In genomic region chr2:153522270-153522669, GRCm38 (mm10) we compare ENCODE assay signal across 12 mouse cellular contexts. TPM values are rescaled to one million over a fixed set of nuclear protein-coding genes. Genes with fewer than 3 reads are reported as not detected.
DNase-seq lines count a peak whose midpoint lies in the region; ATAC-seq lines count a peak whose summit lies in the region.
"Had no signal": no experiment of that assay in that cellular context is flagged by ENCODE, and none has a peak within 500 bp of the region (broad histone marks: within the 10 kb centered on the region; RNA-seq: fewer than 3 reads in every experiment).

No protein-coding gene starts in this region.

- peak; percentile 49; the same call in 1 of the 2 replicates for ATAC-seq in forebrain, embryonic 12.5 days (ENCODE audit: low FRiP score)
- peak; percentile 29 for ATAC-seq in midbrain, embryonic 14.5 days (ENCODE audit: low FRiP score, low TSS enrichment)

- intact Hi-C loops in left cerebral cortex, postnatal 4 days (cut with DNase I), result no loop called here

- H3K27ac ChIP-seq in forebrain, embryonic 12.5 days, result peak overlapping the region; percentile 42
- H3K27ac ChIP-seq in midbrain, embryonic 14.5 days (replicated peaks; ENCODE audit: low read depth, low read length), result 0 out of 2 replicates have a peak overlapping the region, but pooled peaks have one; percentile 13

- H3K4me3 ChIP-seq in forebrain, embryonic 12.5 days (replicated peaks), result no peak overlapping the region
- no peak overlapping the region for H3K4me3 ChIP-seq in midbrain, embryonic 14.5 days (replicated peaks; ENCODE audit: low read depth, low read length)

- H3K9me3 ChIP-seq in forebrain, embryonic 12.5 days, result no peaks in the 10 kb centered on the region
- no peaks in the 10 kb centered on the region for H3K9me3 ChIP-seq in midbrain, embryonic 14.5 days (ENCODE audit: control insufficient read depth, low read length)

- peaks cover 66% of the 10 kb centered on the region for H3K4me1 ChIP-seq in forebrain, embryonic 12.5 days
- H3K4me1 ChIP-seq in midbrain, embryonic 14.5 days (ENCODE audit: control insufficient read depth, insufficient read depth, low read length), result peaks cover 38% of the 10 kb centered on the region

- 0 out of 2 replicates have a peak overlapping the region, but pooled peaks have one; percentile 14 for H3K9ac ChIP-seq in forebrain, embryonic 12.5 days
- H3K9ac ChIP-seq in midbrain, embryonic 14.5 days (replicated peaks; ENCODE audit: low read length), result no peak overlapping the region

- 14% methylated on average over 4 of the region's 4 CpGs for WGBS in forebrain, embryonic 12.5 days
- 10% methylated on average over 4 of the region's 4 CpGs for WGBS in midbrain, embryonic 14.5 days

- no peak overlapping the region for H3K4me2 ChIP-seq in forebrain, embryonic 12.5 days
- H3K4me2 ChIP-seq in midbrain, embryonic 14.5 days (ENCODE audit: low read length), result no peak overlapping the region

- no peaks in the 10 kb centered on the region for H3K36me3 ChIP-seq in forebrain, embryonic 12.5 days (replicated peaks)
- H3K36me3 ChIP-seq in midbrain, embryonic 14.5 days (ENCODE audit: control insufficient read depth, insufficient read depth, low read length), result no peaks in the 10 kb centered on the region

- DNase-seq in adrenal gland, postnatal 14 days, result peak; percentile 48
- no peak for DNase-seq in adrenal gland, adult 2 months
- peak; percentile 64 for DNase-seq in left cerebral cortex, postnatal 4 days
- DNase-seq in left cerebral cortex, adult 11 months (ENCODE audit: low spot score), result no peak
- DNase-seq in midbrain, embryonic 14.5 days, result peak; percentile 50
- no peak for DNase-seq in thymus, postnatal 10 days (ENCODE audit: low spot score in 2 of 2)
- DNase-seq in testis, postnatal 14 days (ENCODE audit: low spot score), result no peak
- DNase-seq: heart, postnatal 14 days had no signal

- peaks cover 15% of the 10 kb centered on the region for H3K27me3 ChIP-seq in forebrain, embryonic 12.5 days
- H3K27me3 ChIP-seq in midbrain, embryonic 14.5 days (ENCODE audit: control insufficient read depth, insufficient read depth, low read length), result no peaks in the 10 kb centered on the region

RNA-seq across cellular contexts. Expression of gene Nol4l, which starts 7.5 kb away (rescaled TPM):
- total RNA-seq in adrenal gland, postnatal 14 days (2021), result 15.6 and 16.0 TPM in 2 replicates
- 10 to 100 TPM; 11.5 to 16.4 TPM for total RNA-seq in adrenal gland, adult 2 months (2021)
- polyA plus RNA-seq in adrenal gland, adult 2 months (2012; rRNA removed), result 6.5 and 9.2 TPM in 2 replicates
- total RNA-seq in left cerebral cortex, postnatal 4 days (2021), result 100 to 1,000 TPM; 111 to 122 TPM
- 31.4 and 34.5 TPM in 2 replicates for polyA plus RNA-seq in forebrain, embryonic 12.5 days (2016; fragmentation: Nextera tagmentation; extraction: Ambion mirVana)
- polyA plus RNA-seq in midbrain, embryonic 14.5 days (2014; fragmentation: Nextera tagmentation; extraction: Ambion mirVana), result 44.8 and 51.7 TPM in 2 replicates

RNA-seq across cellular contexts. Expression of gene 4930404H24Rik, which starts 29.7 kb away (rescaled TPM):
- total RNA-seq in adrenal gland, postnatal 14 days (2021), result not detected in 2 replicates
- not detected for total RNA-seq in adrenal gland, adult 2 months (2021)
- not detected in 2 replicates for polyA plus RNA-seq in adrenal gland, adult 2 months (2012; rRNA removed)
- total RNA-seq in left cerebral cortex, postnatal 4 days (2021), result not detected
- not detected in 2 replicates for polyA plus RNA-seq in forebrain, embryonic 12.5 days (2016; fragmentation: Nextera tagmentation; extraction: Ambion mirVana)
- polyA plus RNA-seq in midbrain, embryonic 14.5 days (2014; fragmentation: Nextera tagmentation; extraction: Ambion mirVana), result not detected in 2 replicates
- total RNA-seq: heart, postnatal 14 days; layer of hippocampus, postnatal 14 days; neutrophil, adult 5-6 weeks had no signal
- polyA plus RNA-seq: lung, embryonic 16.5 days had no signal

Comparison
In these comparisons a context has a peak if more than half of its experiments do, and no peak if none do; other contexts are left out.
1. DNase-seq: peak in adrenal gland, postnatal 14 days (single experiment), left cerebral cortex, postnatal 4 days (single experiment) and midbrain, embryonic 14.5 days (single experiment); none in adrenal gland, adult 2 months (single experiment), left cerebral cortex, adult 11 months (single experiment), thymus, postnatal 10 days (0 of 2) and testis, postnatal 14 days (single experiment).